Comparison of ENCODE assay signal across 28 mouse cellular contexts in the genomic region with DNA sequence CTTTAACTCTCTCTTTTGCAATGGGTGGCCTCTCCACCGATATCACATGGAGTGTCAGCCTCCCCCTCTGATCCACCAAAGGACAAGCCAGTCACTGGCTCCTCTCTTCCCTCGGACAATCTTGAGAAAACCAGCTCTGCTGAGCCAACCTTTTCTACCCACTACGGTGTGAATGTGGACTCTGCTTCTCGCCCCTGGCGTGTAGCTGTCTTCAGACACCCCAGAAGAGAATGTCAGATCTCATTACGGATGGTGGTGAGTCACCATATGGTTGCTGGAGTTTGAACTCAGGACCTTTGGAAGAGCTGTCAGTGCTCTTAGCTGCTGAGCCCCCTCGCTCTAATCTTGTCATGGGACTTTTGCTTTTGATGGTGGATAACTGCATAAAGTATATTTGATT.
DNase-seq lines count a peak whose midpoint lies in the region; ATAC-seq and TF ChIP-seq lines count a peak whose summit lies in the region.
"Had no signal": no experiment of that assay in that cellular context is flagged by ENCODE, and none has a peak within 500 bp of the region (broad histone marks: within the 10 kb centered on the region; RNA-seq: fewer than 3 reads in every experiment).

No protein-coding gene starts in this region.

- no peak for TF ChIP-seq CTCF in small intestine, adult 2 months (IDR thresholded peaks at IDR 0.05; ENCODE audit: extremely low read depth, insufficient read length, insufficient replicate concordance, low read depth, low read length)

- peaks cover 50% of the 10 kb centered on the region for H3K4me1 ChIP-seq in megakaryocyte, embryonic 14.5 days
- H3K4me1 ChIP-seq in small intestine, adult 2 months (ENCODE audit: control insufficient read depth, insufficient read depth, insufficient read length, low read length): peaks cover 7% of the 10 kb centered on the region; the same call in 1 of the 2 replicates
- H3K4me1 ChIP-seq: heart, embryonic 13.5 days; liver, embryonic 12.5 days; neural tube, embryonic 12.5 days; stomach, embryonic 15.5 days had no signal

- peaks cover 58% of the 10 kb centered on the region for H3K27me3 ChIP-seq in megakaryocyte, embryonic 14.5 days (replicated peaks)
- H3K27me3 ChIP-seq in small intestine, adult 2 months (ENCODE audit: control insufficient read depth, insufficient read depth, low read length): no peaks in the 10 kb centered on the region
- H3K27me3 ChIP-seq: forebrain, embryonic 12.5 days; heart, embryonic 13.5 days; midbrain, embryonic 15.5 days; neural tube, embryonic 12.5 days; stomach, embryonic 15.5 days had no signal

- TF ChIP-seq POLR2A in small intestine, adult 2 months (IDR thresholded peaks at IDR 0.05; ENCODE audit: low read depth, low read length): peak; percentile 63; the same call in 1 of the 2 replicates

- H3K9me3 ChIP-seq in megakaryocyte, embryonic 14.5 days: no peaks in the 10 kb centered on the region
- H3K9me3 ChIP-seq: forebrain, embryonic 12.5 days; G1E; heart, embryonic 13.5 days; liver, embryonic 12.5 days; midbrain, embryonic 15.5 days; neural tube, embryonic 12.5 days; stomach, embryonic 15.5 days had no signal

- peak overlapping the region; percentile 74 for H3K4me3 ChIP-seq in megakaryocyte, embryonic 14.5 days (replicated peaks)
- peak overlapping the region; percentile 66 for H3K4me3 ChIP-seq in small intestine, adult 2 months (ENCODE audit: low read depth, low read length)
- H3K4me3 ChIP-seq: erythroblast, embryonic 14.5 days; forebrain, embryonic 12.5 days; heart, embryonic 13.5 days; liver, embryonic 12.5 days; midbrain, embryonic 15.5 days; neural tube, embryonic 12.5 days; stomach, embryonic 15.5 days had no signal

- H3K36me3 ChIP-seq in megakaryocyte, embryonic 14.5 days (replicated peaks; ENCODE audit: low read length): no peaks in the 10 kb centered on the region
- H3K36me3 ChIP-seq in small intestine, adult 2 months (ENCODE audit: control insufficient read depth, insufficient read depth, low read length): peaks cover 4% of the 10 kb centered on the region; the same call in 1 of the 2 replicates
- H3K36me3 ChIP-seq: G1E; liver, embryonic 12.5 days; midbrain, embryonic 15.5 days; stomach, embryonic 15.5 days had no signal

- no peak for ATAC-seq in megakaryocyte, adult 5-6 weeks (ENCODE audit: poor library complexity, severe bottlenecking)
- 0 out of 2 replicates have a peak, but pooled peaks have one; percentile 1 for ATAC-seq in common myeloid progenitor, adult 5-6 weeks (replicated peaks; ENCODE audit: low read depth, poor library complexity, severe bottlenecking)
- ATAC-seq: intestine, postnatal 0 days; liver, embryonic 12.5 days; liver, postnatal 0 days; midbrain, embryonic 15.5 days had no signal

- peak; percentile 31 for DNase-seq in NIH3T3 (ENCODE audit: low read depth)
- DNase-seq in embryo, embryonic 10 days (ENCODE audit: low spot score): no peak
- no peak for DNase-seq in Muller cell, postnatal 12 days (ENCODE audit: inconsistent ontology term)
- DNase-seq: adrenal gland, adult 2 months; adrenal gland, postnatal 36 days; cerebellum, adult 9-10 months; cerebellum, postnatal 36 days; gastrocnemius, postnatal 36 days; heart, postnatal 10 days; kidney, adult 9 months; kidney, postnatal 10 days; left cerebral cortex, postnatal 4 days; liver, postnatal 0 days; lung, postnatal 36 days had no signal

- 29% methylated on average over 7 of the region's 7 CpGs for WGBS in small intestine, adult 2 months

- H3K27ac ChIP-seq in small intestine, adult 2 months (ENCODE audit: insufficient read depth, low read depth, low read length): peak overlapping the region; percentile 84
- H3K27ac ChIP-seq: forebrain, embryonic 12.5 days; heart, embryonic 13.5 days; hindbrain, embryonic 14.5 days; liver, embryonic 12.5 days; midbrain, embryonic 15.5 days; neural tube, embryonic 12.5 days; stomach, embryonic 15.5 days had no signal
